Mouse (Mus musculus) E14TG2a.4 (cell line): ENCODE measurements around the gene Zfr2.

Source experiments
- H3K27me3 ChIP-seq: 2 replicates; pipeline ENCODE4 v1.6.1; 2014; ENCODE audit warnings: low read length, control low read depth; ENCODE audit not compliant: insufficient read depth
- H3K36me3 ChIP-seq: 2 replicates; pipeline ENCODE4 v1.6.1; 2014; ENCODE audit warnings: low read length, control low read depth; ENCODE audit not compliant: insufficient read depth
- H3K4me1 ChIP-seq: replicated peaks from 2 replicates; pipeline ENCODE4 v1.6.1; 2014; ENCODE audit warnings: low read depth, low read length, control low read depth
- H3K4me3 ChIP-seq: replicated peaks from 2 replicates; pipeline ENCODE4 v1.5.1; 2014; ENCODE audit warnings: mild to moderate bottlenecking, low read length
- H3K9me3 ChIP-seq: 2 replicates; pipeline ENCODE4 v1.6.1; 2014; ENCODE audit warnings: low read length, control low read depth
- CTCF ChIP-seq: conservative IDR thresholded peaks from 2 replicates; pipeline ENCODE4 v1.5.1; 2014; ENCODE audit warnings: low read length
- NANOG ChIP-seq: IDR thresholded peaks from 2 replicates; pipeline ENCODE4 v1.6.1; 2014; ENCODE audit warnings: borderline replicate concordance, low read length, mixed read lengths
- POU5F1 ChIP-seq: IDR thresholded peaks from 2 replicates; pipeline ENCODE4 v1.6.1; 2014; ENCODE audit warnings: low read length, borderline replicate concordance

Zfr2 gene

GRCm38 (mm10) chr10:81200141-81200540 is 32.8 kb upstream of the Zfr2 start:
- TF ChIP-seq CTCF, result no peak
- TF ChIP-seq POU5F1, result no peak
- no peak for TF ChIP-seq NANOG
- Histone ChIP-seq H3K4me1 (peaks cover 16% of the 10 kb centered on the region), H3K36me3 (no peaks in the 10 kb centered on the region), H3K27me3 (peaks cover 37% of the 10 kb centered on the region), H3K4me3 (no peak overlapping the region), H3K9me3 (no peaks in the 10 kb centered on the region)

- TF ChIP-seq CTCF (no peak), NANOG (no peak), POU5F1 (no peak)
- H3K36me3 ChIP-seq, result no peaks in the 10 kb centered on the region
These were observed 32.2 kb upstream of the Zfr2 start for GRCm38 (mm10) chr10:81200605-81201287.

GRCm38 (mm10) chr10:81201807-81202758 is 30.9 kb upstream of the Zfr2 start, which contains the start of gene Nmrk2:
TSS of gene Nmrk2 (minus strand) at chr10:81202051.
- Histone ChIP-seq H3K4me1 (peaks cover 13% of the 10 kb centered on the region), H3K27me3 (peaks cover 20% of the 10 kb centered on the region), H3K9me3 (no peaks in the 10 kb centered on the region), H3K4me3 (no peak within 1 kb of the TSS), H3K36me3 (peaks cover 3% of the 10 kb centered on the region; the same call in 1 of the 2 replicates)
- TF ChIP-seq NANOG (no peak), POU5F1 (no peak), CTCF (no peak)

More at GRCm38 (mm10) chr10:81200605-81201287, 32.2 kb upstream of the Zfr2 start:
- no peak overlapping the region for H3K4me3 ChIP-seq
- H3K4me1 ChIP-seq, result peaks cover 13% of the 10 kb centered on the region
- no peaks in the 10 kb centered on the region for H3K9me3 ChIP-seq
- H3K27me3 ChIP-seq, result peaks cover 31% of the 10 kb centered on the region

GRCm38 (mm10) chr10:81202978-81203720 is 29.8 kb upstream of the Zfr2 start:
- TF ChIP-seq NANOG (no peak), CTCF (0 out of 2 replicates have a peak, but pooled peaks have one; percentile 2), POU5F1 (no peak)
- peaks cover 13% of the 10 kb centered on the region for H3K4me1 ChIP-seq
- H3K27me3 ChIP-seq, result peaks cover 16% of the 10 kb centered on the region
- H3K36me3 ChIP-seq, result peaks cover 3% of the 10 kb centered on the region; the same call in 1 of the 2 replicates
- H3K9me3 ChIP-seq, result no peaks in the 10 kb centered on the region
- no peak overlapping the region for H3K4me3 ChIP-seq

GRCm38 (mm10) chr10:81204137-81204536 is 28.8 kb upstream of the Zfr2 start:
- no peak overlapping the region for H3K4me3 ChIP-seq
- peaks cover 3% of the 10 kb centered on the region; the same call in 1 of the 2 replicates for H3K36me3 ChIP-seq
- TF ChIP-seq POU5F1 (no peak), NANOG (no peak), CTCF (no peak)
- H3K9me3 ChIP-seq, result no peaks in the 10 kb centered on the region
- H3K27me3 ChIP-seq, result peaks cover 9% of the 10 kb centered on the region
- H3K4me1 ChIP-seq, result peaks cover 13% of the 10 kb centered on the region

GRCm38 (mm10) chr10:81210154-81210553 is 22.8 kb upstream of the Zfr2 start:
- no peaks in the 10 kb centered on the region for H3K27me3 ChIP-seq
- H3K4me1 ChIP-seq, result 0 out of 2 replicates have a peak, but pooled peaks cover 3% of the 10 kb centered on the region
- H3K9me3 ChIP-seq, result peaks cover 4% of the 10 kb centered on the region; the same call in 1 of the 2 replicates
- H3K4me3 ChIP-seq, result no peak overlapping the region
- peaks cover 12% of the 10 kb centered on the region for H3K36me3 ChIP-seq
- no peak for TF ChIP-seq POU5F1
- TF ChIP-seq NANOG, result no peak
- TF ChIP-seq CTCF, result peak; percentile 83

GRCm38 (mm10) chr10:81216260-81216659 is 16.7 kb upstream of the Zfr2 start:
- Histone ChIP-seq H3K9me3 (peaks cover 8% of the 10 kb centered on the region), H3K4me1 (peaks cover 33% of the 10 kb centered on the region), H3K36me3 (peaks cover 5% of the 10 kb centered on the region; the same call in 1 of the 2 replicates), H3K27me3 (no peaks in the 10 kb centered on the region), H3K4me3 (no peak overlapping the region; the same call in 1 of the 2 replicates)
- TF ChIP-seq POU5F1, result no peak
- TF ChIP-seq NANOG, result no peak
- TF ChIP-seq CTCF, result no peak

- Histone ChIP-seq H3K36me3 (peaks cover under 1% of the 10 kb centered on the region; the same call in 1 of the 2 replicates), H3K4me1 (peaks cover 38% of the 10 kb centered on the region), H3K9me3 (peaks cover 8% of the 10 kb centered on the region), H3K4me3 (no peak overlapping the region), H3K27me3 (no peaks in the 10 kb centered on the region)
- TF ChIP-seq NANOG, result no peak
- no peak for TF ChIP-seq CTCF
- no peak for TF ChIP-seq POU5F1
These were observed 16.1 kb upstream of the Zfr2 start for GRCm38 (mm10) chr10:81216810-81217209.
